Mouse (Mus musculus) heart, adult 2 months (tissue): ENCODE data around the gene Stim1. TPM values are rescaled to one million over a fixed set of nuclear protein-coding genes. Genes with fewer than 3 reads are reported as not detected.

Experiments
- DNase-seq, 2 experiments: peaks; one replicate each; pipeline ENCODE4 v3.0.0; 2021
- H3K27ac ChIP-seq: fragments of 200-600 bp; 2 replicates; pipeline ENCODE4 v1.8.1; 2022
- H3K27me3 ChIP-seq: fragments of 200-500 bp; 2 replicates; pipeline ENCODE4 v1.6.1; 2012; ENCODE audit warnings: mild to moderate bottlenecking, low read length, inconsistent platforms, mixed read lengths; ENCODE audit not compliant: control insufficient read depth, insufficient read depth
- H3K36me3 ChIP-seq: fragments of 200-500 bp; 2 replicates; pipeline ENCODE4 v1.6.1; 2012; ENCODE audit warnings: low read length, inconsistent platforms; ENCODE audit not compliant: control insufficient read depth, insufficient read depth
- H3K4me1 ChIP-seq: fragments of 200-500 bp; 2 replicates; pipeline ENCODE4 v1.6.1; 2011; ENCODE audit warnings: low read length; ENCODE audit not compliant: control insufficient read depth, insufficient read depth
- H3K4me3 ChIP-seq: fragments of 200-600 bp; 2 replicates; pipeline ENCODE4 v1.8.1; 2022
- H3K79me2 ChIP-seq: fragments of 200-500 bp; replicated peaks from 2 replicates; pipeline ENCODE4 v1.6.1; 2012; ENCODE audit warnings: mild to moderate bottlenecking, inconsistent platforms, low read length, moderate library complexity, mixed read lengths; ENCODE audit not compliant: control insufficient read depth, insufficient read depth
- H3K9ac ChIP-seq: fragments of 200-500 bp; 2 replicates; pipeline ENCODE4 v1.6.1; 2012; ENCODE audit warnings: low read depth, mild to moderate bottlenecking, control low read depth, inconsistent platforms, low read length, mixed read lengths
- CTCF ChIP-seq: fragments of 200-600 bp; IDR thresholded peaks from 2 replicates; pipeline ENCODE4 v1.8.1; 2022; ENCODE audit warnings: antibody characterized with exemption, mild to moderate bottlenecking, moderate library complexity
- EP300 ChIP-seq: fragments of 200-500 bp; IDR thresholded peaks from 2 replicates; pipeline ENCODE4 v1.6.1; 2011; ENCODE audit warnings: low read depth, low read length, control low read depth; ENCODE audit not compliant: insufficient read depth
- POLR2A ChIP-seq: fragments of 200-500 bp; IDR thresholded peaks from 2 replicates; pipeline ENCODE4 v1.6.1; 2011; ENCODE audit warnings: mild to moderate bottlenecking, low read depth, low read length, control low read depth; ENCODE audit not compliant: insufficient read depth
- WGBS: fragments of 180-500 bp; shearing (Covaris S2); methylation state at CpG from one replicate; pipeline ENCODE4 v1.1.7; 2018; 5-methylcytosine and 5-hydroxymethylcytosine counted together
- intact Hi-C: fragments of 180-260 bp; cut with DNase I; formaldehyde crosslinking; loops from one replicate; pipeline ENCODE4 v1.15.1; 2025
- polyA plus RNA-seq: library from polyadenylated mRNA; depleted of rRNA; stranded (reverse); fragments of >200 nt; gene quantifications from 2 replicates; pipeline ENCODE4 v1.2.3, GENCODE M21; 2012
- total RNA-seq, 2 experiments: library from RNA; stranded (reverse); gene quantifications; 2 replicates each; pipeline ENCODE4 v1.2.3; 2021

Stim1 gene
- total and polyA plus RNA-seq, 3 experiments: 22.8 to 24.1 (median 23.9) TPM

- WGBS: 79% methylated on average over 11 of the region's 11 CpGs
- Histone ChIP-seq H3K4me1 (peaks cover 3% of the 10 kb centered on the region), H3K27ac (no peak overlapping the region), H3K4me3 (no peak overlapping the region), H3K9ac (no peak overlapping the region), H3K79me2 (no peaks in the 10 kb centered on the region), H3K36me3 (no peaks in the 10 kb centered on the region), H3K27me3 (no peaks in the 10 kb centered on the region)
- intact Hi-C loops: no loop called here
- no peak for DNase-seq
- TF ChIP-seq POLR2A (no peak), CTCF (no peak), EP300 (no peak)
These were observed 209.8 kb downstream of the Stim1 start for GRCm38 (mm10) chr7:102477377-102477776.

DNA sequence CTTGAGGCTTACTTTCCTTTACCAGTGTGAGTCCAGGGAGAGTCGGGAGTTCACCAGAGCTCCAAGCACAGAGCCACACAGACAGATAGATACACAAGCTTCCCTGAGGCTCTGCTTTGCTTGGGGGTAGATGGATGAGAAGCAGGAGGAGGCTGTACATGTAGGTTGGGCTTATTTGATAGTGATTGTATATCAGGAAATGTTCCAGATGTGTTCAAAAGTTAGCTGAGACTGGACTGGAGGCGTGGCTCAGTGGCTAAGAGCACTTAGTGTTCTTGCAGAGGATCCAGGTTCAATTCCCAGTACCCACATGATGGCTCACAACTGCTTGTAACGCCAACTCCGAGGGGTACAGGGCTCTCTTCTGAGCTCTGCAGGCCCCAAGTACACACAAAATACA, 210.8 kb downstream of the Stim1 start:
- intact Hi-C loops: no loop called here

GRCm38 (mm10) chr7:102478926-102479325, 211.3 kb downstream of the Stim1 start:
- H3K36me3 ChIP-seq: no peaks in the 10 kb centered on the region
- intact Hi-C loops: no loop called here
- H3K4me1 ChIP-seq: peaks cover 3% of the 10 kb centered on the region
- H3K4me3 ChIP-seq: no peak overlapping the region
- WGBS: 86% methylated on average over 3 of the region's 3 CpGs
- no peak overlapping the region for H3K9ac ChIP-seq
- TF ChIP-seq CTCF: no peak
- no peak for TF ChIP-seq EP300
- no peak for TF ChIP-seq POLR2A
- DNase-seq: no peak
- H3K79me2 ChIP-seq: no peaks in the 10 kb centered on the region
- no peaks in the 10 kb centered on the region for H3K27me3 ChIP-seq
- no peak overlapping the region for H3K27ac ChIP-seq

More for the DNA sequence above, 210.8 kb downstream of the Stim1 start:
- Histone ChIP-seq H3K4me3 (no peak overlapping the region), H3K4me1 (peaks cover 3% of the 10 kb centered on the region), H3K27ac (no peak overlapping the region), H3K36me3 (no peaks in the 10 kb centered on the region), H3K79me2 (no peaks in the 10 kb centered on the region), H3K27me3 (no peaks in the 10 kb centered on the region), H3K9ac (no peak overlapping the region)
- DNase-seq: no peak
- WGBS: 81% methylated on average over 4 of the region's 4 CpGs
- TF ChIP-seq POLR2A (no peak), CTCF (no peak), EP300 (no peak)

DNA sequence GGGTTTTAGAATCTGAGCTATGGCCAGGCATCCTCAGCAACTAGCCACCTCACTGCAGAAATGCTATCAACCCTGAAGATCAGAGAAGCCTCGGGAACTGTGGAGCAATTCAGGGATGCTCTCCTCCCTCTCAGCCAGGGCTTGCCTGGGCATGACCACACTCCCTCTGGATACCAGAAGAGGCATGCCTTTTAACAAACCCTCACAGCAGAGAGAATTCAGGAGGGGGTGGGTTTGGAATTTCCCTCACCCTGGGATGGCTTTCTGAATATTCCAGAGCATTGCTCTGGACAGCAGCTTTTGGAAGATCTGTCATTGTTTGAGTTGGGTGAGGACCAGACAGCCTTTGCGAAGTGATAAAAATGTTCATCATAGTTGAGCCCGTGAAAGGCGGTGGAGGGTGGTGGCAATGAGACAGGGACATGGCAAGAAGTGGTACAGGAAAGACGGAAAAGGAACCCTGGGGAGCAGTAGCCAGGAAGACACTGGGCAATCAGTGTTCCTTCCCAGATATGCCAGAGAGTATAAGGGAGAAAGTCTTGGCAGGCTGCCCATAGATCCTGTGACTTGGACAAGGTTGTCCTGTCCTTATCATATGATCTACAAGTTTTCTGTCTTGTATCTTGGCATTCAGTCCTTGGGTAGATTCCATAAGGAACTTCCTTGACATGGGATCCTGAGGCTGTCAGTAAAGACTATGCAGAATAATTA, 211.9 kb downstream of the Stim1 start:
- DNase-seq: no peak
- intact Hi-C loops: no loop called here
- Histone ChIP-seq H3K27me3 (no peaks in the 10 kb centered on the region), H3K36me3 (no peaks in the 10 kb centered on the region), H3K9ac (no peak overlapping the region), H3K79me2 (no peaks in the 10 kb centered on the region), H3K27ac (no peak overlapping the region), H3K4me3 (no peak overlapping the region), H3K4me1 (peaks cover 3% of the 10 kb centered on the region)
- TF ChIP-seq POLR2A (no peak), CTCF (no peak), EP300 (no peak)
- 31% methylated on average over 5 of the region's 5 CpGs for WGBS

DNA sequence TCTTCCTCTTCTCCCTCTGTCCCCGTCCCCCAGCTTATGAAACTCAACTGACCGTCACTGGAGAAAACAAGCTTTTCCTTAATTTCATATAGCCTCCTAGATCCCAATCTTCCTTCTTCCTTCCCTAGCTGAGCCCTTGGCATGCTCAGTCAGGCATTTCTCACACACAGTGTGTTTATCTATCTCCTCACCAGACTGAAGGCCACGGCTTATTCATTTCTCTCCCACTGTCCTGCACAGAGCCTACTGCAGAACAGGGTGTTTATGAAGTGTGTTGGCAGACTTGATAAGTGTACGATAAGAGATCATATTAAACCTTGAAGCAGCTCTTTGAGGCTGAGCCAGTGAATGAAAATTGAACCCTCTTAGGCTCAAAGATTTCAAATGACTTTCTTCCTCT, 213.2 kb downstream of the Stim1 start:
- Histone ChIP-seq H3K36me3 (no peaks in the 10 kb centered on the region), H3K27me3 (no peaks in the 10 kb centered on the region), H3K4me1 (peaks cover 3% of the 10 kb centered on the region), H3K4me3 (no peak overlapping the region), H3K9ac (no peak overlapping the region), H3K79me2 (no peaks in the 10 kb centered on the region), H3K27ac (no peak overlapping the region)
- DNase-seq: no peak
- intact Hi-C loops: no loop called here
- 59% methylated on average over 4 of the region's 4 CpGs for WGBS
- no peak for TF ChIP-seq CTCF
- no peak for TF ChIP-seq POLR2A
- no peak for TF ChIP-seq EP300

- no peaks in the 10 kb centered on the region for H3K79me2 ChIP-seq
- 98% methylated on average over 4 of the region's 4 CpGs for WGBS
- H3K4me1 ChIP-seq: peaks cover 3% of the 10 kb centered on the region
- H3K36me3 ChIP-seq: no peaks in the 10 kb centered on the region
- H3K9ac ChIP-seq: no peak within 1 kb of the TSS
- intact Hi-C loops: no loop called here
- H3K27me3 ChIP-seq: no peaks in the 10 kb centered on the region
- TF ChIP-seq EP300: no peak
- no peak for TF ChIP-seq POLR2A
- TF ChIP-seq CTCF: no peak
- no peak for DNase-seq
- H3K4me3 ChIP-seq: no peak within 1 kb of the TSS
- no peak within 1 kb of the TSS for H3K27ac ChIP-seq
These were observed 214.0 kb downstream of the Stim1 start, which contains the start of gene Olfr543 for GRCm38 (mm10) chr7:102481579-102481978. Gene Olfr543 (minus strand): TSS chr7:102481679.
